Mouse (Mus musculus) forebrain, embryonic 16.5 days (tissue): Measurements from ENCODE around the gene Hip1. TPM values are rescaled to one million over a fixed set of nuclear protein-coding genes. Genes with fewer than 3 reads are reported as not detected.

Experiments
- ATAC-seq: fragments of 200-750 bp; cut with Nextera tagmentation; 2 replicates; pipeline ENCODE4 v1.8.0; 2017; ENCODE audit warnings: mild to moderate bottlenecking, moderate library complexity
- H3K27ac ChIP-seq: fragments of 300-500 bp; sonication (generic); 2 replicates; pipeline ENCODE4 v1.5.1; 2014; ENCODE audit warnings: low read length, control low read depth
- H3K27me3 ChIP-seq: fragments of 300-500 bp; sonication (generic); replicated peaks from 2 replicates; pipeline ENCODE4 v1.6.1; 2014; ENCODE audit warnings: low read length; ENCODE audit not compliant: control insufficient read depth, insufficient read depth
- H3K36me3 ChIP-seq: fragments of 300-500 bp; sonication (generic); 2 replicates; pipeline ENCODE4 v1.6.1; 2014; ENCODE audit not compliant: control insufficient read depth, insufficient read depth
- H3K4me1 ChIP-seq: fragments of 300-500 bp; sonication (generic); replicated peaks from 2 replicates; pipeline ENCODE4 v1.6.1; 2014; ENCODE audit warnings: low read length; ENCODE audit not compliant: control insufficient read depth, insufficient read depth
- H3K4me2 ChIP-seq: fragments of 300-500 bp; sonication (generic); 2 replicates; pipeline ENCODE4 v1.6.1; 2014; ENCODE audit warnings: mild to moderate bottlenecking, low read length, control low read depth
- H3K4me3 ChIP-seq: fragments of 300-500 bp; sonication (generic); replicated peaks from 2 replicates; pipeline ENCODE4 v1.5.1; 2014; ENCODE audit warnings: mild to moderate bottlenecking, low read length, control low read depth
- H3K9ac ChIP-seq: fragments of 300-500 bp; sonication (generic); replicated peaks from 2 replicates; pipeline ENCODE4 v1.6.1; 2014; ENCODE audit warnings: low read depth, low read length, control low read depth
- H3K9me3 ChIP-seq: fragments of 300-500 bp; sonication (generic); 2 replicates; pipeline ENCODE4 v1.6.1; 2016; ENCODE audit warnings: low read length; ENCODE audit not compliant: control insufficient read depth
- WGBS: fragments of 180-500 bp; shearing (Covaris S2); extraction: QIAGEN DNeasy Blood & Tissue Kit; methylation state at CpG from one replicate; pipeline ENCODE4 v1.1.7; 2014; 5-methylcytosine and 5-hydroxymethylcytosine counted together
- polyA plus RNA-seq: library from polyadenylated mRNA; unstranded; fragments of >200 nt; fragmentation: Nextera tagmentation; extraction: Ambion mirVana; gene quantifications from 2 replicates; pipeline ENCODE4 v1.2.1, GENCODE M21; 2015

The Hip1 gene
- polyA plus RNA-seq, 1 experiment from 2014 or later, result 32.5 TPM

DNA sequence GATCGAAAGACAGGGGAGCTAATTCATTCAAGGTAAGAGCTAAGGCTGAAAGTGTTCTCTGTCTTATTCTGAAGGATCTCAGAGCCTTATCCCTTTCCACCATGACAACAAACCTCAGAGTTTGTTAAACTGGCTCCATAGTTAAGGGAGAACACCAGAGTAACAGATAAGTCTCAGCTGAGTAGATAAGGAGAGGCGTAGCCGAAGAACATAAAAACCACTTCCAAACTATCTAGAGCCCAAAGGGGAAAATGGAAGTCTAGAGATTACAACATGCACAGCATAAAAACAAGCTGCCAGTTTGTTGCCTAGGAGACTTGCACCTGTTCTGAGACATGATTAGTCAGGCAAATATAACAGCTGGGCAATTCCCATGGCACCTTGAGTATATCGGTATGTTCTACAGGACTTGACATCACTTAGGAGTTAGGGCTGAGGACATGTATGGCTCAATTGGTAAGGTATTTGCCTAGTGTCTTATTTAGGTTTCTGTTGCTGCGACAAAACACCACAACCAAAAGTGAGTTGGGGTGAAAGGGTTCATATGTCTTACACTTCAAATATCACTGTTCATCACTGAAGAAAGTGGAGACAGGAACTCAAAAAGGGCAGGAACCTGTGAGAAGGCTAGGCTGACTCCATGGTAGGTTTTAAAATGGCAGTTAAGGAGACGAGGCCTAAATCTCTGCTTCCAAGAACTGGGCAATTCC, 22.8 kb upstream of the Hip1 start:
- no peaks in the 10 kb centered on the region for H3K27me3 ChIP-seq
- no peaks in the 10 kb centered on the region for H3K9me3 ChIP-seq
- WGBS, result 89% methylated on average over 6 of the region's 6 CpGs
- no peaks in the 10 kb centered on the region for H3K36me3 ChIP-seq
- H3K9ac ChIP-seq, result no peak overlapping the region
- H3K27ac ChIP-seq, result no peak overlapping the region
- no peak overlapping the region for H3K4me3 ChIP-seq
- no peaks in the 10 kb centered on the region for H3K4me1 ChIP-seq
- H3K4me2 ChIP-seq, result no peak overlapping the region
- ATAC-seq, result no peak

DNA sequence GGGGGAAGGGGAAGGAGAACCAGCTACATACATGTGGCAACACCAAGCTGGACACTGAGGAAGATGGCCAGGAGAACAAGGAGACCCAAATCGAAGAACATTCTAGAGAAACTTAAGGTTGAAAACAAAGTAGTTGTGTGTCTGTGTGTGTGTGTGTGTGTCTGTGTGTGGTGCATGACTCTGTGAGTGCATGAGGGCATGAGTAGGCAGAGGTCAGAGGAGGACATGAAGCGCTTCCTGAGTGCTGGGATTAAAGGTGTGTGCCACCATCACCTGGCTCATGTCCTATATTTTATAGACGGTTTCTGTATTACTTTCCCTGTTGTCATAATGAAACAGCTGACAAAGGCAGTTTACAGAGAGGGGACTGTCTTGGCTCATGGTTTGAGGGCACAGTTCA, 18.5 kb upstream of the Hip1 start, which contains the start of gene Ccl26:
Ccl26 (minus strand) TSS at position 101 of the 400 bp plus-strand sequence.
- no peak within 1 kb of the TSS for H3K4me2 ChIP-seq
- no peaks in the 10 kb centered on the region for H3K27me3 ChIP-seq
- H3K4me1 ChIP-seq, result no peaks in the 10 kb centered on the region
- no peak for ATAC-seq
- H3K9ac ChIP-seq, result no peak within 1 kb of the TSS
- H3K36me3 ChIP-seq, result no peaks in the 10 kb centered on the region
- H3K9me3 ChIP-seq, result no peaks in the 10 kb centered on the region
- 89% methylated on average over 3 of the region's 3 CpGs for WGBS
- H3K27ac ChIP-seq, result no peak within 1 kb of the TSS
- no peak within 1 kb of the TSS for H3K4me3 ChIP-seq

DNA sequence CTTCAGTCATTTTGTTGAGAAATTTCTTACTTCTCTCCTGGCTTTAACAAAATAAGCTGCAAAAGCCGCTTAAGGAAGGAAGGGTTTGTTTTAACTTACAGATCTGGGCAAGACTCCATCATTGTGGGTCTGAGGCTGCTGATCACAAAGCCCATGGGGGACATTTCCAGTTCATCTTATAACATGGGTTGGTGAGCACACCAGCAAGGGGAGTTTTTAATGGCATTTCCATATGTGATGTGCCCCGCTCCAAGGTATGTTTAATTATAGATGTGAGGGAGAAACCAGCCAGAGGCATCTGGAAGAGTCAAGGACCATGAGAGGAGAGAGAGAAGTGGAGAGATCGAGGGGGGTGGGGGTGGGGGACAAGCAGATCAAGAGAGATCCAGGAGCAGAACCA, 12.8 kb upstream of the Hip1 start:
- H3K9ac ChIP-seq, result no peak overlapping the region
- H3K4me2 ChIP-seq, result no peak overlapping the region
- H3K9me3 ChIP-seq, result no peaks in the 10 kb centered on the region
- no peaks in the 10 kb centered on the region for H3K36me3 ChIP-seq
- no peaks in the 10 kb centered on the region for H3K4me1 ChIP-seq
- no peak overlapping the region for H3K4me3 ChIP-seq
- 67% methylated on average over 3 of the region's 3 CpGs for WGBS
- no peak overlapping the region for H3K27ac ChIP-seq
- no peaks in the 10 kb centered on the region for H3K27me3 ChIP-seq
- ATAC-seq, result no peak

DNA sequence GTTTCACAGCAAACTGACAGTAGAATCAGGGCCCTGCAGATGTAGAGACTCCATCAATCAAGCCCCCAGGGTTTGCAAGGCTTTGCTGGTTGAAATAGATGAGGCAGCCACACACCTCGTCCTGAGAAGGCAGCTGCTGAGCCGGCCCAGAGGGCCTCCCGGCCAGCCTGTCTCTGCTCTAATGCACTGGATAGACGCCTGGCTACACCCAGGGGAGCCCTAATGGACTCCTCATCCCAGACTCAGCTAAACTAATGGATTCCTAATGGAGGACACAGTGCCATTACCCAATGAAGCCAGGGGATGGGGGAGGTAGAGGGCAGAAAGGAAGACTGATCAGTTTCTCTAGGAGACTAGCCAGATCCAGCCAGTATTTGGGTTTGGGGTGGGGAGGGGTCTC, 12.1 kb upstream of the Hip1 start:
- 40% methylated on average over 4 of the region's 4 CpGs for WGBS
- no peak for ATAC-seq
- H3K27ac ChIP-seq, result no peak overlapping the region

DNA sequence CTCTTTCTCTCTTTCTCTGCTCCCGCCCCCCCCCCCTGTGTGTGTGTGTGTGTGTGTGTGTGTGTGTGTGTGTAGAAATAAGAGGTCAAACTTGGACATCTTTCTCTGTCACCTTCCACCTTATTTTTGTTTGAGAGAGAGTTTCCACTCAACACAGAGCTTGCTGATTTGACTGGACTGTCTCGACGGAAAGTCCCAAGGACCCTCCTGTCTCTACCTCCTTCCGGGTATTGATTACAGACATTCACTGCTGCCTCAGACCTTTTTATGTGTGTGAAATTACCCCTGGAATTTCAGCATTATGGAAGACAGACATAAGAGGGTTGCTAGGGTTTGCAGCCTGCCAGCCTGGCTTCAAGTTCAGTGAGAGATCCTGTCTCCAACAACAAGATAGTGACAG, 11.3 kb upstream of the Hip1 start:
- Histone ChIP-seq H3K36me3 (no peaks in the 10 kb centered on the region), H3K9me3 (no peaks in the 10 kb centered on the region), H3K27me3 (no peaks in the 10 kb centered on the region), H3K4me3 (no peak overlapping the region), H3K4me2 (no peak overlapping the region), H3K4me1 (no peaks in the 10 kb centered on the region), H3K9ac (no peak overlapping the region), H3K27ac (no peak overlapping the region)
- 91% methylated on average over 3 of the region's 4 CpGs for WGBS
- no peak for ATAC-seq

More for the DNA sequence above, 12.1 kb upstream of the Hip1 start:
- Histone ChIP-seq H3K27me3 (no peaks in the 10 kb centered on the region), H3K9me3 (no peaks in the 10 kb centered on the region), H3K36me3 (no peaks in the 10 kb centered on the region), H3K4me3 (no peak overlapping the region), H3K4me1 (no peaks in the 10 kb centered on the region), H3K4me2 (no peak overlapping the region), H3K9ac (no peak overlapping the region)

DNA sequence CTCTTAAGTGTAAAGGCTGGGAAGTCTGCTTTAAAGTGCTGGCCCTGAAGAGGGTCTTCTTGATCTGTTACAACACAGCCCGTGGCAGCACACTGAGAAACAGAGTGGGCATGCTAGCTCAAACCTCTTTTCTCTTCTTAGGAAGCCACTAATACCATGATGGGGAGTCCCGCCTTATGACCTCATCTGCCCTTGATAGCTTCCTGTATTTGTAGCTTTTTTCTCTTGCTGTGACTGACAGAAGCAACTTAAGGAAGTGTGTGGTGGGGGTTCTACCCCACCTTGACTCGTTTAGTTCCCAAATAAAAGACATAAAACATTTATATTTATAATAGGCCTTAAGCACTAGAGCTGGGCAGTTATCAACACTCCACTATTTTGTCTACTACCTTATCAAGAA, 6.7 kb upstream of the Hip1 start:
- Histone ChIP-seq H3K27ac (no peak overlapping the region), H3K4me1 (no peaks in the 10 kb centered on the region), H3K36me3 (no peaks in the 10 kb centered on the region), H3K9me3 (no peaks in the 10 kb centered on the region), H3K4me3 (no peak overlapping the region), H3K9ac (no peak overlapping the region), H3K27me3 (no peaks in the 10 kb centered on the region), H3K4me2 (no peak overlapping the region)
- no peak for ATAC-seq
- 72% methylated on average over 3 of the region's 3 CpGs for WGBS

DNA sequence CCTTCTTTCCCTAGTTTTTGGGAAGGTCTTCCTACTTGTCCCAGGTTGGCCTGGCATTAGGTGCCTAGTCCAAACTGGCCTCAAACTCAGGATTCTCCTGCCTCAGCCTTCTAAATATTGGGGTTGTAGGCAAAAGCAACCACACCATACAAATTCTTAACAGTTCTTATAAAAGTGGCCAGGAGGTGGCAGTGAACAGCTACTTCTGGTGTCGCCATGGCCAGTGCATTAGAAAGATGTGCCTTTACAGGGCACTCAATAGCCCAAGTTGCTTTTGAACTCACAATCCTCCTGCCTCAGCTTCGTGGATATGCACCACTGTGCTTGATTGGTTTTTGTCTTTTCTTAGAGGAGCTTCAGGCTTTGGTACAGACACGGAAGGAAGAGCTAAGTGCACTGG, 6.0 kb upstream of the Hip1 start:
- H3K9me3 ChIP-seq, result no peaks in the 10 kb centered on the region

DNA sequence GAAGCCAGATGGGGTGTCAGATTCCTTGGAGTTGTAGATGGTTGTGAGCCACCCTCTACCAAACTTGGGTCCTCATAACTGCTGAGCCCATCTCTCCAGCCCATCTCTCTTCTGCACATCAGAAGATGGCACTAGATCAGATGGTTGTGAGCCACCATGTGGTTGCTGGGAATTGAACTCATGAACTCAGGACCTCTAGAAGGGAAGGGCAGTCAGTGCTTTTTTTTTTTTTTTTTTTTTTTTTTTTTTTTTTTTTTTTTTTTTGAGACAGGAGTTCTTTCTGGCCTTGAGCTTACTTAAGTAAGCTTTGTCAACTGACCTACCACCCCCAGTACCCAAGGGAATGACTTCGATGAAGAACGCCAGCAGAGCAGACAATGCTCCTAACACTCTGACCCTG, 3.1 kb upstream of the Hip1 start:
- 84% methylated on average over 2 of the region's 2 CpGs for WGBS
- Histone ChIP-seq H3K4me1 (peaks cover 16% of the 10 kb centered on the region), H3K4me2 (no peak overlapping the region), H3K36me3 (no peaks in the 10 kb centered on the region), H3K27ac (no peak overlapping the region), H3K4me3 (no peak overlapping the region), H3K9me3 (no peaks in the 10 kb centered on the region), H3K27me3 (no peaks in the 10 kb centered on the region), H3K9ac (no peak overlapping the region)
- no peak for ATAC-seq

More for the DNA sequence above, 6.0 kb upstream of the Hip1 start:
- 0 out of 2 replicates have a peak, but pooled peaks cover 1% of the 10 kb centered on the region for H3K4me1 ChIP-seq
- H3K9ac ChIP-seq, result no peak overlapping the region
- no peaks in the 10 kb centered on the region for H3K27me3 ChIP-seq
- no peak overlapping the region for H3K4me2 ChIP-seq
- H3K36me3 ChIP-seq, result no peaks in the 10 kb centered on the region
- no peak overlapping the region for H3K27ac ChIP-seq
- 33% methylated on average over 3 of the region's 3 CpGs for WGBS
- ATAC-seq, result no peak
- no peak overlapping the region for H3K4me3 ChIP-seq

DNA sequence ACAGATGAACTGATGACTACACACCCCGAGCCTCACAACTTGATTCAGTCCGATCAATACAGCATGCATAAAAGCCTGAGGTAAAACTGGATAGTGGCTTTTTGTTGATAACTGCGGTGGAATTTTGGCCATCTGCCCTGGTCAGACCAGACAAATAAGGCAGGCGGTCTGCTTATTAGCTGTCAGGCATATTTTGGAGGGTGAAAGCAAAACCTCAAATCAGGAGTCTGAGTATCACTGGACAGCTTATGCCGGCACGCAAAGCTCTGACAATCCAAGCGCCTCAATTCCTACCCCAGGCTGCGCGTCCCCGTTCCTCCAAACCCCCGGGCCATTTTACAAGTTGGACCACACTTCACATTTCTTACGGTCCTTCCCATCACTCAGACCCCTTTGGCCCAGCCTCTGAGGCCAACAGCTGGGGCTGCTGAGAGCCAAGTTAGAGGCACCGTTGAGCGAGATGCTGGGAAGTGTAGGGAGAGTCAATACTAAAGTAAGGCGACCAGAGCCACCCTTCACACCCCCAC, 825 bp downstream of the Hip1 start:
- no peaks in the 10 kb centered on the region for H3K27me3 ChIP-seq
- peak overlapping the region; percentile 84 for H3K4me2 ChIP-seq
- 3% methylated on average over 15 of the region's 15 CpGs for WGBS
- peak overlapping the region; percentile 76 for H3K9ac ChIP-seq
- H3K4me1 ChIP-seq, result peaks cover 16% of the 10 kb centered on the region
- no peaks in the 10 kb centered on the region for H3K9me3 ChIP-seq
- H3K36me3 ChIP-seq, result no peaks in the 10 kb centered on the region
- H3K4me3 ChIP-seq, result peak overlapping the region; percentile 84
- no peak for ATAC-seq
- H3K27ac ChIP-seq, result no peak overlapping the region
